13 mouse cellular contexts compared by ENCODE assay signal in genomic region chr10:79843476-79843875, GRCm38 (mm10). TPM values are rescaled to one million over a fixed set of nuclear protein-coding genes. Genes with fewer than 3 reads are reported as not detected.
A peak's percentile ranks its signal among the peaks of the same experiment; 100 is the strongest.
DNase-seq lines count a peak whose midpoint lies in the region; ATAC-seq and TF ChIP-seq lines count a peak whose summit lies in the region.
"Had no signal": no experiment of that assay in that cellular context is flagged by ENCODE, and none has a peak within 500 bp of the region (broad histone marks: within the 10 kb centered on the region; RNA-seq: fewer than 3 reads in every experiment).

No protein-coding gene starts in this region.

- ATAC-seq in intestine, embryonic 16.5 days, result no peak
- ATAC-seq in intestine, postnatal 0 days, result no peak
- no peak for ATAC-seq in liver, embryonic 12.5 days

- DNase-seq in adrenal gland, postnatal 14 days, result peak; percentile 57
- DNase-seq in adrenal gland, postnatal 4 days (ENCODE audit: low spot score in 2 of 2), result no peak
- DNase-seq in retina, postnatal 1 day, result peak; percentile 60
- DNase-seq in retina, embryonic 14.5 days (ENCODE audit: low spot score), result no peak
- DNase-seq in left cerebral cortex, postnatal 36 days (ENCODE audit: low spot score in 2 of 2), result no peak
- DNase-seq: adrenal gland, adult 8-10 months; cerebellum, adult 8-10 months had no signal

- no peaks in the 10 kb centered on the region for H3K9me3 ChIP-seq in intestine, embryonic 16.5 days (ENCODE audit: control insufficient read depth, low read length)
- H3K9me3 ChIP-seq in intestine, postnatal 0 days (ENCODE audit: control insufficient read depth), result no peaks in the 10 kb centered on the region
- no peaks in the 10 kb centered on the region for H3K9me3 ChIP-seq in liver, embryonic 12.5 days (replicated peaks)
- H3K9me3 ChIP-seq: megakaryocyte, embryonic 14.5 days had no signal

- no peaks in the 10 kb centered on the region for H3K27me3 ChIP-seq in intestine, embryonic 16.5 days (replicated peaks; ENCODE audit: control insufficient read depth, insufficient read depth, low read length)
- no peaks in the 10 kb centered on the region for H3K27me3 ChIP-seq in intestine, postnatal 0 days (replicated peaks; ENCODE audit: control insufficient read depth, insufficient read depth, low read length)
- H3K27me3 ChIP-seq in liver, embryonic 12.5 days (replicated peaks), result 0 out of 2 replicates have a peak, but pooled peaks cover 8% of the 10 kb centered on the region
- H3K27me3 ChIP-seq: megakaryocyte, embryonic 14.5 days had no signal

- peaks cover 25% of the 10 kb centered on the region for H3K4me1 ChIP-seq in intestine, embryonic 16.5 days (ENCODE audit: control insufficient read depth, insufficient read depth, low read length)
- H3K4me1 ChIP-seq in intestine, postnatal 0 days (replicated peaks; ENCODE audit: control insufficient read depth, insufficient read depth, low read length), result no peaks in the 10 kb centered on the region
- peaks cover 15% of the 10 kb centered on the region for H3K4me1 ChIP-seq in liver, embryonic 12.5 days

- H3K9ac ChIP-seq in intestine, embryonic 16.5 days (ENCODE audit: low read depth, low read length), result no peak overlapping the region
- H3K9ac ChIP-seq in intestine, postnatal 0 days (ENCODE audit: low read depth, low read length), result no peak overlapping the region
- no peak overlapping the region for H3K9ac ChIP-seq in liver, embryonic 12.5 days

- H3K4me2 ChIP-seq in intestine, embryonic 16.5 days (ENCODE audit: low read depth, low read length), result no peak overlapping the region
- H3K4me2 ChIP-seq in intestine, postnatal 0 days (replicated peaks; ENCODE audit: low read depth), result no peak overlapping the region
- no peak overlapping the region for H3K4me2 ChIP-seq in liver, embryonic 12.5 days
- H3K4me2 ChIP-seq: heart, embryonic 11.5 days had no signal

- 0 out of 2 replicates have a peak overlapping the region, but pooled peaks have one; percentile 24 for H3K27ac ChIP-seq in intestine, embryonic 16.5 days (ENCODE audit: low read length)
- H3K27ac ChIP-seq in intestine, postnatal 0 days (ENCODE audit: low read depth, low read length), result no peak overlapping the region
- no peak overlapping the region for H3K27ac ChIP-seq in liver, embryonic 12.5 days

- intact Hi-C loops in left cerebral cortex, postnatal 36 days (cut with DNase I), result no loop called here

- no peaks in the 10 kb centered on the region for H3K36me3 ChIP-seq in intestine, embryonic 16.5 days (ENCODE audit: control insufficient read depth, insufficient read depth, low read length)
- no peaks in the 10 kb centered on the region for H3K36me3 ChIP-seq in intestine, postnatal 0 days (ENCODE audit: control insufficient read depth, insufficient read depth)
- no peaks in the 10 kb centered on the region for H3K36me3 ChIP-seq in liver, embryonic 12.5 days

- TF ChIP-seq CTCF in intestine, postnatal 0 days (IDR thresholded peaks at IDR 0.05; ENCODE audit: low read depth), result no peak

- WGBS in intestine, embryonic 16.5 days, result 56% methylated on average over 6 of the region's 6 CpGs
- WGBS in intestine, postnatal 0 days, result 68% methylated on average over 6 of the region's 6 CpGs
- WGBS in liver, embryonic 12.5 days (ENCODE audit: insufficient replicate concordance), result 72% methylated on average over 6 of the region's 6 CpGs

- H3K4me3 ChIP-seq in intestine, embryonic 16.5 days (ENCODE audit: low read length), result no peak overlapping the region
- H3K4me3 ChIP-seq in intestine, postnatal 0 days (ENCODE audit: low read depth, low read length), result no peak overlapping the region
- H3K4me3 ChIP-seq in liver, embryonic 12.5 days, result no peak overlapping the region
- H3K4me3 ChIP-seq: megakaryocyte, embryonic 14.5 days had no signal

RNA-seq across cellular contexts. Expression of gene Ptbp1, which starts 10.8 kb away (rescaled TPM):
- total RNA-seq in adrenal gland, postnatal 14 days (2021), result 291 and 302 TPM in 2 replicates
- 100 to 1,000 TPM; 344 to 389 TPM for total RNA-seq in adrenal gland, postnatal 4 days (2021)
- polyA plus RNA-seq in intestine, embryonic 16.5 days (2015; fragmentation: Nextera tagmentation; extraction: Ambion mirVana), result 295 and 302 TPM in 2 replicates
- 86.9 and 92.2 TPM in 2 replicates for polyA plus RNA-seq in intestine, postnatal 0 days (2015; fragmentation: Nextera tagmentation; extraction: Ambion mirVana)
- polyA plus RNA-seq in liver, embryonic 12.5 days (2016; fragmentation: Nextera tagmentation; extraction: Ambion mirVana), result 207 and 211 TPM in 2 replicates
- total RNA-seq in left cerebral cortex, postnatal 36 days (2021), result 10 to 100 TPM; 40.2 to 51.9 TPM

RNA-seq across cellular contexts. Expression of gene Misp, which starts 22.7 kb away (rescaled TPM):
- total RNA-seq in adrenal gland, postnatal 14 days (2021), result 0.26 TPM in 2 replicates
- 1 to 10 TPM in 1 of 2 experiments, under 1 TPM in 1; 0.20 to 4.2 TPM for total RNA-seq in adrenal gland, postnatal 4 days (2021)
- polyA plus RNA-seq in intestine, embryonic 16.5 days (2015; fragmentation: Nextera tagmentation; extraction: Ambion mirVana), result 204 and 210 TPM in 2 replicates
- polyA plus RNA-seq in intestine, postnatal 0 days (2015; fragmentation: Nextera tagmentation; extraction: Ambion mirVana), result 254 and 255 TPM in 2 replicates
- 0.49 and 0.54 TPM in 2 replicates for polyA plus RNA-seq in liver, embryonic 12.5 days (2016; fragmentation: Nextera tagmentation; extraction: Ambion mirVana)
- 1 to 10 TPM in 1 of 2 experiments, not detected in 1; 1.7 TPM for total RNA-seq in left cerebral cortex, postnatal 36 days (2021)
- total RNA-seq: MEL had no signal

RNA-seq across cellular contexts. Expression of gene Prtn3, which starts 30.8 kb away (rescaled TPM):
- total RNA-seq in adrenal gland, postnatal 14 days (2021), result 1.0 TPM in 1 of 2 replicates, not detected in the other
- total RNA-seq in adrenal gland, postnatal 4 days (2021), result 1 to 10 TPM; 2.2 to 7.0 TPM
- 2.7 and 2.8 TPM in 2 replicates for polyA plus RNA-seq in intestine, embryonic 16.5 days (2015; fragmentation: Nextera tagmentation; extraction: Ambion mirVana)
- 1.1 TPM in 2 replicates for polyA plus RNA-seq in intestine, postnatal 0 days (2015; fragmentation: Nextera tagmentation; extraction: Ambion mirVana)
- polyA plus RNA-seq in liver, embryonic 12.5 days (2016; fragmentation: Nextera tagmentation; extraction: Ambion mirVana), result 38.4 and 38.6 TPM in 2 replicates
- total RNA-seq in left cerebral cortex, postnatal 36 days (2021), result 1 to 10 TPM; 2.2 to 2.4 TPM

RNA-seq across cellular contexts. Expression of gene Plppr3, which starts 31.0 kb away (rescaled TPM):
- 0.93 and 2.2 TPM in 2 replicates for total RNA-seq in adrenal gland, postnatal 14 days (2021)
- 10 to 100 TPM in 1 of 2 experiments, 1 to 10 TPM in 1; 8.6 to 14.8 TPM for total RNA-seq in adrenal gland, postnatal 4 days (2021)
- 25.5 and 28.2 TPM in 2 replicates for polyA plus RNA-seq in intestine, embryonic 16.5 days (2015; fragmentation: Nextera tagmentation; extraction: Ambion mirVana)
- 6.2 and 7.2 TPM in 2 replicates for polyA plus RNA-seq in intestine, postnatal 0 days (2015; fragmentation: Nextera tagmentation; extraction: Ambion mirVana)
- 8.2 and 10.0 TPM in 2 replicates for polyA plus RNA-seq in liver, embryonic 12.5 days (2016; fragmentation: Nextera tagmentation; extraction: Ambion mirVana)
- 10 to 100 TPM; 50.4 to 57.1 TPM for total RNA-seq in left cerebral cortex, postnatal 36 days (2021)

RNA-seq across cellular contexts. Expression of gene Elane, which starts 42.6 kb away (rescaled TPM):
- total RNA-seq in adrenal gland, postnatal 14 days (2021), result 0.70 TPM in 1 of 2 replicates, not detected in the other
- total RNA-seq in adrenal gland, postnatal 4 days (2021), result 1 to 10 TPM in 1 of 2 experiments, under 1 TPM in 1; 0.92 to 5.7 TPM
- 0.42 and 2.4 TPM in 2 replicates for polyA plus RNA-seq in intestine, embryonic 16.5 days (2015; fragmentation: Nextera tagmentation; extraction: Ambion mirVana)
- not detected in 2 replicates for polyA plus RNA-seq in intestine, postnatal 0 days (2015; fragmentation: Nextera tagmentation; extraction: Ambion mirVana)
- polyA plus RNA-seq in liver, embryonic 12.5 days (2016; fragmentation: Nextera tagmentation; extraction: Ambion mirVana), result 12.1 and 15.4 TPM in 2 replicates
- total RNA-seq in left cerebral cortex, postnatal 36 days (2021), result not detected
- total RNA-seq: adrenal gland, adult 8-10 months; MEL had no signal

Comparison
In these comparisons a context has a peak if more than half of its experiments do, and no peak if none do; other contexts are left out.
1. DNase-seq: peak in adrenal gland, postnatal 14 days (single experiment) and retina, postnatal 1 day (single experiment); none in adrenal gland, postnatal 4 days (0 of 2), retina, embryonic 14.5 days (single experiment) and left cerebral cortex, postnatal 36 days (0 of 2).